Mouse (Mus musculus): ENCODE results near the gene Gm9803. TPM values are rescaled to one million over a fixed set of nuclear protein-coding genes. Genes with fewer than 3 reads are reported as not detected.

Gene Gm9803
- total RNA-seq, 2 experiments from 2014 or later = 13.9 to 16.4 TPM

- DNase-seq (ENCODE audit: low spot score in 2 of 2) = no peak
Measured at GRCm38 (mm10) chr10:43509228-43509627, 14.7 kb upstream of the Gm9803 start.

- no peak for DNase-seq (ENCODE audit: low spot score in 2 of 2)
Measured at GRCm38 (mm10) chr10:43512976-43513375, 10.9 kb upstream of the Gm9803 start.

- no peak for DNase-seq (ENCODE audit: low spot score in 2 of 2)
Measured at GRCm38 (mm10) chr10:43516992-43517660, 6.8 kb upstream of the Gm9803 start.

DNA sequence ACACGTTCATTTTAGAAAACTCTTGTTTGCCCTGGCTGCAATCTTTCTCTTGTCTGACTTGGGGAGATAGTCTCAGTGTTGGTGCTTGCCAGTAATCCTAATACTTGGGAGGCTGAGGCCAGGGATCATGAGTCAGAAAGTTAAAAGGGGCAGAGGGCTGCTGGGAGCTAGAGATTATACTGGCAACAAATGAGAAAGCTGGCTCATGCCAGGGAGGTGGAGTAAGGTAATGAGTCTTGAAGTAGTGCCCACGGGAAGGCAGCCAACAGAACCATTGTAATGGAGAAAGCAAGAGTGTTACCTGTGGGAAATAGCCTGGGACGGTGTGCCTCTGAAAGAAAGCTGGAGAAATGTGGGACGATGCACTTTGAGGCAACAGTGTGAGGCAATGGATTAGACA is 6.0 kb upstream of the Gm9803 start:
- no peak for DNase-seq (ENCODE audit: low spot score in 2 of 2)

DNA sequence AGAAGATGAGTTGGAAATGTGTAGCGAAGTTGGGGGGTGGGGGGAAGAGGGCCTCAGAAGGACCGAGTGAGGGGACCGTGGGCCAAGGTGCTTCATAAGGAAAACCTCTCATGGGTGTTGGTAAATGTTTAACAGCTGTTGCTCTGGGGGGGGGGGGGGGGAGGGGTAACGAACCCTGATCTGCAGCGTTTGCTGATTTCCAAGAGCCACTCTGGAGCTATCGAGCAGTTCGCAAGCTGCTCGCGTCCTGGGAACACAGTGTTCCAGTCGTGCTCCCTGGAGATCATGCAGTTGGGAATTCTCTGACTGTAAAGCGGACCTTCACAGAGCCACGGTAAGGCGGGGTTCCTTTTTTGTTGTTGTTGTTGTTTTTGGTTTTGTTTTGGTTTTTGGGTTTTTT is 5.5 kb upstream of the Gm9803 start:
- no peak for DNase-seq (ENCODE audit: low spot score in 2 of 2)

GRCm38 (mm10) chr10:43519977-43520376 is 3.9 kb upstream of the Gm9803 start:
- DNase-seq (ENCODE audit: low spot score in 2 of 2) = no peak

DNA sequence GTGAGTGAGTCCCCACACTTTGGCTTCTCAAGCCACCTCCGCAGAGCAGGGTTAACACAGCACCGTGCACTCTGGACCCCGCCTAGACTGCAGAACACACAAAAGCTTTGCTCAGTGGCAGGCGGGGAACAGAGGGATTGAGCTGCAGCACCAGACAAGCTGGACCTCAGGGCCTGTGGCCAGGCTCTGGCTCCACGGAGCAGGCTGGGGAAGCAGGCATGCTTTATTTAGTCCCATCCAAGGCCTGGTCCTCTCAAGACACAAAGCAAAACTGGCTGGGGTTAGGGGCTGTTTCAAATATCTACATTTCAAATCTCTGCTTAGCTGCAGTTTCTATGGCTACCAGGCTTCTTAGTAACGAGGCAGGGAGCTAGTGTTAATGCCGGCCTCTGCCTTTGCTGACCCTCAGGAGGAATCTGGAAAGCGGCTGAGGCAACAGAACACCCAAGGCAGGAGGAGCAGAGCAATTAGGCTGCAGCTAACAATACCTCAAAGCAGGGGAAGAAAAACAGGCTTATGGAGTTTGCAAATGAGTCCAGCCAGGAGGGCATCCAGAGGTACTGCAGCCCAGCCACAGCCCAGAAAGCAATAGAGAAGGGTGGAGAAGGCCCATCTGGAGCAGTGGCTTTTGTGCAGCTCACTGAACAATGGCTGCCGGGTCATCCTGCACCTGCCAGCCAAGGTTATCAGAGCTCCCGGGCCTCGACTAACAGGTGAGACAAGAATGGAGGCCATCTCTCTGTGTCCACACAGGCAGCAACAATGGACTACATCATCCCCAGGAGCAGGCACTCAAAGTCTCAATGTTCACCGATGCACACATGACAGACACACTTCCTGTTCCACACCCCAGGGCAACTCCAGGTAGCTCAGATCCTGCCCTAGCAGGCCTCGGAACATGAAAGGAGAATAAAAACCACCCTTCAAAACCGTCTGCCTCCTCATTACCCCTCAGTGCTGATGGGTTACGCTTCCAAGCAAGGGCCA is 3.7 kb downstream of the Gm9803 start:
- DNase-seq (ENCODE audit: low spot score in 2 of 2) = peak; percentile 35 to 39

GRCm38 (mm10) chr10:43534382-43534781 is 10.5 kb downstream of the Gm9803 start:
- DNase-seq (ENCODE audit: low spot score in 2 of 2) = no peak

DNA sequence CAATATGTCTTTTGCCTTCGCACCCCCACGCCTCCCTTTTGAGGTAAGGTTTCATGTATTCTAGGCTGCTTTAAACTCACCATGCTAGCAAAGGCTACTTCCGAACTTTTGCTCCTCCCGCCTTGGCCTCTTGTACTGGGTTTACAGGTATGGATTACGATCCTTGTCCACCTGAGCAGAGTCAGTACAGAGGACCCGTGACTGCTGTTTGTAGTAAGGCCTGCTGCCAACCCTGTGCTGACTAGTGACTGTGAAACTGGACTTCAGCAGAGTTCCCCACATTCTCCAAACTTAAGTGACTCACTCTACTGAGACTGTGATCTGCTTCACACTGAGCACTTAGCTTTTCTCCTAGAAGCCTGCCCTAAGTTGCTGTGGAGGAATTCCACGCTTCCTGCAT is 13.8 kb downstream of the Gm9803 start:
- DNase-seq (ENCODE audit: low spot score in 2 of 2) = no peak

GRCm38 (mm10) chr10:43538831-43539230 is 14.9 kb downstream of the Gm9803 start:
- no peak for DNase-seq (ENCODE audit: low spot score in 2 of 2)

DNA sequence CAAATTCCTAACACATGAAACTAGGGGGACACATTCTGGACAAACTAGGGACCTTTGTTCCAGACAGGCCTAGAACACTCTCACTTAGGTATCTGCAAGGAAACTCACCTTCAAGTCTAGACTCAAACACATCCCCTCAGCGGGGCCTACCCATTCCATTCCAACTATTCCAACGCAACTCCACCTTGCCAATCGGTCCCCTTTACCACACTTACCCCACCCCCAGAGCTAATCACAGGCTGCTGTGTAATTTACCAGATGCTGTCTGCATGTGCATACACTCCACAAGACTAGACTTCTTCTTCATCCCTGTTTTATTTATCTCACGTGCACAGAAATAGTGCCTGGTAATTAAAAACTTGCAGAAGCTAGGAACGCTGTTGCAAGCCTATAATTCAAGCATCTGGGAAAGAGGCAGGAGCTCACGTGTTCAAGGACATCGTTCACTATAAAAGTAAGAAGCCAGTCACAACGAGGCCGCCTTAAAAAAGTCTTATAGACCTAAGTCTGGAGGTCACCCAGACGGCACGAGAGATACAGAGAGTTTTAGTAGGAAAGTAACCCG is 15.9 kb downstream of the Gm9803 start:
- no peak for DNase-seq (ENCODE audit: low spot score in 2 of 2)

- DNase-seq (ENCODE audit: low spot score in 2 of 2) = peak; percentile 90 to 95
Measured at GRCm38 (mm10) chr10:43540442-43541152, 16.7 kb downstream of the Gm9803 start, which contains the start of gene 1700021F05Rik. Gene 1700021F05Rik, minus strand, starts transcription at chr10:43540994.

DNA sequence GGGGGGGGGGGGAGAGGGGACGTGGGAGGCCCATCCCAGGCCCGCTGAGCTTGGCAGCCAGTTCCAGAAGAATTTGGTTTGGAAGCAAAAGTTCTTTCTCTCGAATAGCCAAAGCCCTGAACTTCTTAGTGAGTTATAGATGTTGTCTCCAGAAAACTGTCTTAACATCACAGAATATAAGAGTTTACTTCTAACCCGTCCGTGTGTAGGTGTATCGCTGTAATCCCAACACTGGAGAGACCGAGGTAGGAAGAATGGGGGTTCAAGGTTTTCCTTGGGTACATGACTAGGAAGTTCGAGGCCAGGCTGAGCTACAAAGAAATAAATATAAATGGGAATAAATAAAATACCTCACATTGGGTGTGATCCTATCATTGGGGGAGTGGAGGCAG is 17.3 kb downstream of the Gm9803 start:
- no peak for DNase-seq (ENCODE audit: low spot score in 2 of 2)

- DNase-seq (ENCODE audit: low spot score in 2 of 2) = no peak
Measured at GRCm38 (mm10) chr10:43549411-43549810, 25.5 kb downstream of the Gm9803 start.

DNA sequence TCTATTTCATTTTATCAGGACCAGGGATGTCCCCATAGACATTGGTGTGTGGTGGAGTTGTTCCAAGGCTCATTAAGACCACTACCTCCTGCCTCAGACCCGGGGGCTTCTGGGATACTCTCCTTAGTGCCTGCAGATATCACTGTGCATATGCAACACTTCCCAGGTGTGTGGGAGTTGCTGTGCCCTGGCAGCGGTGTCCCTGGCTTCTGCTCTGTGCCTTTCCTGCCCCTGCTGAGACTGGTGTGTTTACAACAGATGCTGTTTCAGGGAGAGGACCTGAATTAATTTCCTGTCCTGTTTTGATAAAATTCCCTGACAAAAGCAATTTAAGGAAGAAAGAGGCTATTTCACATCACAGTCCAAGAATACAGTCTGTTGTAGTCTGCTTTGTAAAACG is 27.0 kb downstream of the Gm9803 start:
- DNase-seq (ENCODE audit: low spot score in 2 of 2) = no peak

DNA sequence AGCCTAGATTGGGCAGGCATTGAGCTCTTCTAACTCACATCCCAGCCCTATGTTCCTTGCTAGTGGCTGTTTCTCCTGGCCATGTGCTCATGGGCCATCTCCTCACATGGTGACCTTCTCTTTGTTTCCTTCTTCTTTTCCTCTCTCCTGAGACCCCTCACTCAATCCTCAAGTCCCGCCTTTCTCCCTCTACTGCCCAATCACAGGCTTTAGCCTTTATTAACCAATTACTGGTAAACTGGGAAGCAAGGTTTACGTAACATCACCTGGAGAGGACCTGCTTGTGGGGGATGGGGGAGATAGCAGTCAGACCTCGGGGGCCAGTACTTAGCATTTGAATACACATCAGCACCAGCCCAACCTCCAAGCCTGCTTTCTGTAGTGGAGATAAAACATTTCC is 27.5 kb downstream of the Gm9803 start:
- DNase-seq (ENCODE audit: low spot score in 2 of 2) = no peak

DNA sequence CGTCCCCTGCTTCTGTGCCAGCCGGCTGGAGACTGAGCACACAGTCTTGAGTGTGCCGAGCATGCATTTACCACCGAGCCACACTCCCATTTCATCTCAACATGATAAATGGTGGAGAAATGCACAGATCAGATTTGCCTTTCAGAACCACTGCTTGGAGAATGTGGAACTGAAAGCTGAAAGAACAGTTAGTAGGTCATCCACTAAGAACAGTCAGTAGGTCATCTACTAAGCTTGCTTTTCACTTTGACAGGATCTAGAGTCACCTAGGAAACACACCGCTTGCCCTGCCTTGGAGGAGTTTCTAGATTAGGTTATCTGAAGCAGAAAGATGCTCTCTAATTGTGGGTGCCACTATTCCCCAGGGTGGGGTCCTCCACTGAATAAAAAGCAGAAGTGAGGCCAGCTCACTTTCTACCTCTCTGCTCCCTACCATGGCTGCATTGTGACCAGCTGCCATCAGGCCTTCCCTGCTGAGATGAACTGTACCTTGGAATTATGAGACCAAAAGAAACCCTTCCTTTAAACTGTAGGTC is 33.8 kb downstream of the Gm9803 start:
- DNase-seq (ENCODE audit: low spot score in 2 of 2) = no peak

DNA sequence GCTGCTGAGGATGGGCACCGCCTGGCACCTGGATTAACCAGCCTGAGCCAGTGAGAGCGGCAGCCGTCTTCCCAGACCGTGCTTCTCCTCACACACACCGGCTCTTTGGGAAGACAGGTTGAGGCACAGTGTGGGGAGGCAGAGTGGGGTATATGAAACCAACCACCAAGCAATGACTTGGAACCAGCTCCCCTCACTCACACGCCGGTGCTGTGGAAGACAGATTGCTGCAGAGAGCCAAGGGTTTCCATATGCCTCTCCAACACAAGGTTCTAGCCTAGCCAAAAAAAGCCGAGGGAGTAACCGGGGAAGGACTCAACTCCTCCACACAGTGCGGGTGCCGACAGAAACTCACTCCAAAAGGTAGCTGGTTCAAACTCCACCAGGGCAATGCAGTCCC is 35.4 kb downstream of the Gm9803 start:
- DNase-seq (ENCODE audit: low spot score in 2 of 2) = no peak

DNA sequence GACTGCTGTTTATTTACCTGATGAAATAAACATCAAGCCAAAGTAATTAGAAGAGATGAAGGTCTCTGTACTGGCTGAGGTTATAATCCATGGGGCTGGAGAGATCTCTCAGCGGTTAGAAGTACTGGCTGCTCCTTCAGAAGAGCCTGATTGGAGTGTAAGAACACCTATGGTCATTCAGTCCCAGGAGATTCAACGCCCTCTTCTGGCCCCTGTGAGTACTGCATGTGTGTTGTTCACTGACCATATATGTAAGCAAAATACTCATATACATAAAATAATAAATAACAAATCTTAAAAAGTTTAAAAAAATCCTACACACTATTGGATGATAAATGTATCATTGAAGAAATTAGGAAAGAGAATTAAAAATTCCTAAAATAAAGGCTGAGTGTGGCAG is 36.9 kb downstream of the Gm9803 start:
- no peak for DNase-seq (ENCODE audit: low spot score in 2 of 2)

DNA sequence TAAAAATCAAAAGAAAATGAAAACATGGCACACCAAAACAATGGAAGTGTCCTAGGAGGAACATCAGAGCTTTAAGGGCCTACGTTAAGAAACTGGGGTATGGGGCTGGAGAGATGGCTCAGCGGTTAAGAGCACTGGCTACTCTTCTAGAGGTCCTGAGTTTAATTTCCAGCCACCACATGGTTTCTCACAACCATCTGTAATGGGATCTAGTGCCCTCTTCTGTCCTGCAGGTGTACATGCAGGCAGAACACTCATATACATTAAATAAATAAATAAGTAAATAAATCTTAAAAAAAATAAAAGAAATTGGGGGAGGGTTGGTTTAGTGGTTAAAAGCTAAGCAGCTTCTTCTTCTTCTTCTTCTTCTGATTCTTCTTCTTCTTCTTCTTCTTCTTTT is 37.4 kb downstream of the Gm9803 start:
- DNase-seq (ENCODE audit: low spot score in 2 of 2) = no peak

Data from layer of hippocampus, adult 18-20 months (tissue).